Mouse (Mus musculus) MEL (cell line): Measurements from ENCODE around the gene Ccdc158. TPM values are rescaled to one million over a fixed set of nuclear protein-coding genes. Genes with fewer than 3 reads are reported as not detected.

Experiments used
- DNase-seq: peaks from one replicate; pipeline ENCODE4 v3.0.0; 2011; ENCODE audit warnings: low read depth, low spot score
- H3K27ac ChIP-seq: 2 replicates; pipeline ENCODE4 v1.5.1; 2012; ENCODE audit warnings: low read depth, mild to moderate bottlenecking, control low read depth, low read length, moderate library complexity; ENCODE audit not compliant: control insufficient read depth
- H3K27me3 ChIP-seq, 2 experiments: fragments of 150-350 bp in 1 of 2; sonication (generic) in 1 of 2; 2 replicates each; pipeline ENCODE4 v1.6.1; 2012; ENCODE audit warnings: low read length in 2 of 2, mild to moderate bottlenecking in 2 of 2, improper control_type of control experiment in 1 of 2, moderate library complexity in 1 of 2; ENCODE audit not compliant: insufficient read depth in 2 of 2, control insufficient read depth in 1 of 2
- H3K36me3 ChIP-seq, 2 experiments: 2 replicates each; pipeline ENCODE4 v1.6.1; 2012 to 2014; ENCODE audit warnings: low read length in 2 of 2, improper control_type of control experiment in 1 of 2, inconsistent platforms in 1 of 2, mild to moderate bottlenecking in 1 of 2; ENCODE audit not compliant: insufficient read depth in 2 of 2, control insufficient read depth in 1 of 2
- H3K4me1 ChIP-seq, 2 experiments: fragments of 150-350 bp in 1 of 2; sonication (generic) in 1 of 2; 2 replicates each; pipeline ENCODE4 v1.6.1; 2012; ENCODE audit warnings: low read length in 2 of 2, improper control_type of control experiment in 1 of 2, mild to moderate bottlenecking in 1 of 2; ENCODE audit not compliant: insufficient read depth in 2 of 2, control insufficient read depth in 1 of 2
- H3K4me3 ChIP-seq, 2 experiments: fragments of 150-350 bp in 1 of 2; sonication (generic) in 1 of 2; 2 replicates each; pipeline ENCODE4 v1.5.1; 2012; ENCODE audit warnings: low read depth in 2 of 2, low read length in 2 of 2, mild to moderate bottlenecking in 2 of 2, moderate library complexity in 2 of 2, control low read depth in 1 of 2, improper control_type of control experiment in 1 of 2; ENCODE audit not compliant: control insufficient read depth in 1 of 2, insufficient read depth in 1 of 2
- H3K79me2 ChIP-seq: 2 replicates; pipeline ENCODE4 v1.6.1; 2012; ENCODE audit warnings: mild to moderate bottlenecking, low read length, moderate library complexity; ENCODE audit not compliant: control insufficient read depth, poor library complexity, insufficient read depth
- H3K9ac ChIP-seq: 2 replicates; pipeline ENCODE4 v1.6.1; 2012; ENCODE audit warnings: low read depth, mild to moderate bottlenecking, control low read depth, low read length, moderate library complexity; ENCODE audit not compliant: control insufficient read depth, poor library complexity, severe bottlenecking
- H3K9me3 ChIP-seq: fragments of 150-350 bp; sonication (generic); replicated peaks from 2 replicates; pipeline ENCODE4 v1.6.1; 2012; ENCODE audit warnings: mild to moderate bottlenecking, low read length, improper control_type of control experiment, moderate library complexity; ENCODE audit not compliant: insufficient read depth
- BHLHE40 ChIP-seq: IDR thresholded peaks from 2 replicates; pipeline ENCODE4 v1.6.1; 2012; ENCODE audit warnings: low read depth, mild to moderate bottlenecking, inconsistent platforms, low read length, improper control_type of control experiment, borderline replicate concordance
- CTCF ChIP-seq, 3 experiments: IDR thresholded peaks in 2 of 3; conservative IDR thresholded peaks in 1 of 3; 2 replicates each; pipeline ENCODE4 v1.5.1; 2011 to 2012; ENCODE audit warnings: low read length in 3 of 3, low read depth in 2 of 3, mild to moderate bottlenecking in 2 of 3, improper control_type of control experiment in 1 of 3, inconsistent platforms in 1 of 3, mixed read lengths in 1 of 3, moderate library complexity in 1 of 3; ENCODE audit not compliant: control insufficient read depth in 1 of 3, insufficient read depth in 1 of 3, poor library complexity in 1 of 3, severe bottlenecking in 1 of 3
- ELF1 ChIP-seq: IDR thresholded peaks from 2 replicates; pipeline ENCODE4 v1.6.1; 2014; ENCODE audit warnings: low read depth, mild to moderate bottlenecking, inconsistent platforms, low read length, improper control_type of control experiment, moderate library complexity
- EP300 ChIP-seq, 2 experiments: IDR thresholded peaks; 2 replicates each; pipeline ENCODE4 v1.6.1; 2011; ENCODE audit warnings: improper control_type of control experiment in 2 of 2, low read length in 2 of 2, low read depth in 1 of 2, mild to moderate bottlenecking in 1 of 2
- GABPA ChIP-seq: IDR thresholded peaks from 2 replicates; pipeline ENCODE4 v1.6.1; 2012; ENCODE audit warnings: low read depth, mild to moderate bottlenecking, inconsistent platforms, low read length, improper control_type of control experiment, moderate library complexity
- HCFC1 ChIP-seq: IDR thresholded peaks from 2 replicates; pipeline ENCODE4 v1.6.1; 2012; ENCODE audit warnings: low read depth, mild to moderate bottlenecking, inconsistent platforms, low read length, improper control_type of control experiment, moderate library complexity
- JUND ChIP-seq: IDR thresholded peaks from 2 replicates; pipeline ENCODE4 v1.6.1; 2011; ENCODE audit warnings: low read depth, mild to moderate bottlenecking, improper control_type of control experiment, low read length
- KAT2A ChIP-seq: conservative IDR thresholded peaks from 2 replicates; pipeline ENCODE4 v1.6.1; 2012; ENCODE audit warnings: low read depth, low read length, improper control_type of control experiment, inconsistent platforms
- MEF2A ChIP-seq: IDR thresholded peaks from 2 replicates; pipeline ENCODE4 v1.6.1; 2014; ENCODE audit warnings: low read depth, mild to moderate bottlenecking, inconsistent platforms, low read length, improper control_type of control experiment; ENCODE audit not compliant: poor library complexity, insufficient replicate concordance, severe bottlenecking; ENCODE audit errors: extremely low read depth
- MXI1 ChIP-seq: IDR thresholded peaks from 2 replicates; pipeline ENCODE4 v1.6.1; 2011; ENCODE audit warnings: mild to moderate bottlenecking, low read depth, low read length, improper control_type of control experiment
- MYB ChIP-seq: IDR thresholded peaks from 2 replicates; pipeline ENCODE4 v1.6.1; 2011; ENCODE audit warnings: mild to moderate bottlenecking, low read depth, low read length, improper control_type of control experiment
- MYC ChIP-seq: IDR thresholded peaks from 2 replicates; pipeline ENCODE4 v1.6.1; 2011; ENCODE audit warnings: low read depth, mild to moderate bottlenecking, low read length, improper control_type of control experiment, moderate library complexity
- POLR2AphosphoS2 ChIP-seq: IDR thresholded peaks from 2 replicates; pipeline ENCODE4 v1.6.1; 2011; ENCODE audit warnings: low read length, improper control_type of control experiment
- POLR2AphosphoS5 ChIP-seq: IDR thresholded peaks from 2 replicates; pipeline ENCODE4 v1.6.1; 2012; ENCODE audit warnings: low read depth, borderline replicate concordance, mild to moderate bottlenecking, inconsistent platforms, low read length, moderate library complexity, mixed read lengths
- RAD21 ChIP-seq: IDR thresholded peaks from 2 replicates; pipeline ENCODE4 v1.6.1; 2011; ENCODE audit warnings: mild to moderate bottlenecking, low read depth, low read length, improper control_type of control experiment
- RCOR1 ChIP-seq: IDR thresholded peaks from 2 replicates; pipeline ENCODE4 v1.6.1; 2012; ENCODE audit warnings: low read depth, mild to moderate bottlenecking, inconsistent platforms, low read length, improper control_type of control experiment
- SMC3 ChIP-seq: IDR thresholded peaks from 2 replicates; pipeline ENCODE4 v1.6.1; 2011; ENCODE audit warnings: low read depth, low read length, improper control_type of control experiment
- TAL1 ChIP-seq: IDR thresholded peaks from 2 replicates; pipeline ENCODE4 v1.6.1; 2012; ENCODE audit warnings: mild to moderate bottlenecking, inconsistent platforms, low read length, moderate library complexity, mixed read lengths
- TBP ChIP-seq: IDR thresholded peaks from 2 replicates; pipeline ENCODE4 v1.8.0; 2011; ENCODE audit warnings: low read depth, low read length, improper control_type of control experiment
- TCF12 ChIP-seq: IDR thresholded peaks from 2 replicates; pipeline ENCODE4 v1.6.1; 2014; ENCODE audit warnings: low read depth, mild to moderate bottlenecking, inconsistent platforms, low read length, improper control_type of control experiment, moderate library complexity
- ZKSCAN1 ChIP-seq: IDR thresholded peaks from 2 replicates; pipeline ENCODE4 v1.6.1; 2012; ENCODE audit warnings: low read depth, mild to moderate bottlenecking, inconsistent platforms, low read length, improper control_type of control experiment, moderate library complexity
- ZMIZ1 ChIP-seq: IDR thresholded peaks from 2 replicates; pipeline ENCODE4 v1.6.1; 2012; ENCODE audit warnings: low read depth, mild to moderate bottlenecking, inconsistent platforms, low read length, improper control_type of control experiment, moderate library complexity
- ZNF384 ChIP-seq: IDR thresholded peaks from 2 replicates; pipeline ENCODE4 v1.6.1; 2012; ENCODE audit warnings: low read depth, mild to moderate bottlenecking, inconsistent platforms, low read length, improper control_type of control experiment
- polyA plus RNA-seq, 2 experiments: library from polyadenylated mRNA; stranded (reverse) in 1 of 2; unstranded in 1 of 2; fragments of >175 nt in 1 of 2; fragments of >200 nt in 1 of 2; gene quantifications; 2 replicates each; pipeline versions ENCODE4 v1.2.1 to v1.2.4; 2012; ENCODE audit warnings: low replicate concordance in 2 of 2, low read depth in 1 of 2; ENCODE audit not compliant: insufficient read length in 2 of 2, insufficient read depth in 1 of 2, missing spikeins in 1 of 2
- total RNA-seq: library from RNA; depleted of rRNA; stranded (reverse); fragments of 300-350 nt; gene quantifications from 2 replicates; pipeline ENCODE4 v1.2.3, GENCODE M21; 2012

Gene Ccdc158
- total and polyA plus RNA-seq, 3 experiments: 0.28 TPM; not detected in 2

DNA sequence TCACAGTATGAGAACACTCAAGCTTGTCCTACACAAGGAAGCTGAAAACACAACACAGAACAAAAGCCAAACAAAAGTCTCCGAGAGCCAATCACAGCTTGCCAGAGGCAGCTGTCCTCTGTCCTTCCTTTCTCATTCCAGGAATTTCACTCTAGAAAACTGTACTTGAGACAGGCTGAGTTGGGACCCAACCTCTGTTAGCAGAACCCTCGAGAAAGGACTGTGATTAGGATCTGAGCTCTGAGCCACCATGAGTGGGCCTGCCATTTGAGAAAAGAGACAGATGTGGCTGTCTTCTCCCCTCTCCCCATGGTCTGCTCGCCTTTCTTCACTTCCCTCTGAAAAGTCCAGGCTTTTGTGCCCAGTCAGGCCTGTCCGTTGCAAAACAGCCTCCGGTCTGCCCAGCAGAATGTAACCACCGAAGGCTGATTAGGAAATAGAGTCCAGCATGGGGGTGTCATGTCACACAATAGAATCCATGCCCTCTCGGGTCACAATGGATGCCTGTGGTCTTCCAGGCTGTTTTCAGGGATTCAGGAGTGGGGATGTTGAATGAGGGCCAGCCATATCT lies 32.9 kb upstream of the Ccdc158 start:
- Histone ChIP-seq H3K9me3 (no peaks in the 10 kb centered on the region), H3K27me3 (no peaks in the 10 kb centered on the region), H3K9ac (no peak overlapping the region), H3K4me1 (no peaks in the 10 kb centered on the region), H3K4me3 (no peak overlapping the region), H3K36me3 (no peaks in the 10 kb centered on the region), H3K79me2 (no peaks in the 10 kb centered on the region), H3K27ac (no peak overlapping the region)
- no peak for DNase-seq
- TF ChIP-seq HCFC1: no peak
- no peak for TF ChIP-seq KAT2A
- no peak for TF ChIP-seq POLR2AphosphoS2
- TF ChIP-seq BHLHE40: no peak
- no peak for TF ChIP-seq RCOR1
- no peak for TF ChIP-seq MYB
- TF ChIP-seq TCF12: no peak
- no peak for TF ChIP-seq ZKSCAN1
- TF ChIP-seq CTCF (IDR thresholded peaks at IDR 0.05 in 2 of 3, conservative IDR thresholded peaks at IDR 0.05 in 1 of 3; ENCODE audit: control insufficient read depth in 1 of 3, insufficient read depth in 1 of 3, low read depth in 2 of 3, low read length in 3 of 3, poor library complexity in 1 of 3, severe bottlenecking in 1 of 3): no peak
- TF ChIP-seq MYC: no peak
- no peak for TF ChIP-seq TAL1
- no peak for TF ChIP-seq ZMIZ1
- TF ChIP-seq MXI1: no peak

DNA sequence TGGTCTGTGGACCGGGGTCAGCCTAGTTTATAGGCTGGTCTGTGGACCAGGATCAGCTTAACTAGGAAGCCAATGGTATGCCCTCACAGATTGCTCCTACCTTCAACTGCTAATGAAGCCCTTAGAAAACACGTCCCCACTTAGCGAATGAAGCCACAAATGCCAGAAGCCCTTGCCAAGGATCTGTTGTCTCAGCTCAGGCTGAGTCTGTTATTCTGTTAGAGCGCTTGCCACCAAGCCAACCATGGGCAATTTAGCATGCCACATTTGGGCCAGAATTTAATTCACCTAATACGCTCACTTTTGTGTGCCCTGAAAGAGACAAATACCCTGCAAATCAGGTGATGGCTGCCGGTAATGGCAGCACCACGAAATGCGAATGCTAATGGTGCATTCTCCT lies 28.6 kb upstream of the Ccdc158 start:
- no peaks in the 10 kb centered on the region for H3K9me3 ChIP-seq
- no peak overlapping the region for H3K27ac ChIP-seq
- no peak for DNase-seq
- H3K9ac ChIP-seq: no peak overlapping the region
- H3K36me3 ChIP-seq: no peaks in the 10 kb centered on the region
- no peaks in the 10 kb centered on the region for H3K79me2 ChIP-seq
- TF ChIP-seq MXI1 (no peak), EP300 (IDR thresholded peaks at IDR 0.05; ENCODE audit: low read depth in 1 of 2, low read length in 2 of 2) (no peak), MEF2A (no peak), GABPA (no peak), CTCF (IDR thresholded peaks at IDR 0.05 in 2 of 3, conservative IDR thresholded peaks at IDR 0.05 in 1 of 3; ENCODE audit: control insufficient read depth in 1 of 3, insufficient read depth in 1 of 3, low read depth in 2 of 3, low read length in 3 of 3, poor library complexity in 1 of 3, severe bottlenecking in 1 of 3) (no peak), SMC3 (no peak), TBP (no peak), ELF1 (no peak), RAD21 (no peak), ZMIZ1 (no peak), ZNF384 (no peak), POLR2AphosphoS5 (no peak), JUND (no peak)
- H3K27me3 ChIP-seq: no peaks in the 10 kb centered on the region
- H3K4me3 ChIP-seq: no peak overlapping the region
- H3K4me1 ChIP-seq: no peaks in the 10 kb centered on the region
